Mouse (Mus musculus) B cell, adult 2 months (primary cell): ENCODE data around the gene Por.

Experiments used
- DNase-seq, 2 experiments: peaks; one replicate each; pipeline ENCODE4 v3.0.0; 2022

Por gene

GRCm38 (mm10) chr5:135657703-135658373 is 12.0 kb upstream of the Por start:
- DNase-seq = no peak

- DNase-seq = no peak
Observed at GRCm38 (mm10) chr5:135659956-135660355, 9.9 kb upstream of the Por start.

- no peak for DNase-seq
Observed at GRCm38 (mm10) chr5:135660535-135660934, 9.3 kb upstream of the Por start.

- DNase-seq = no peak
Observed at GRCm38 (mm10) chr5:135666890-135667289, 2.9 kb upstream of the Por start.

- no peak for DNase-seq
Observed at GRCm38 (mm10) chr5:135668071-135668470, 1.8 kb upstream of the Por start.

- no peak for DNase-seq
Observed at GRCm38 (mm10) chr5:135670881-135671280, 1.0 kb downstream of the Por start.

GRCm38 (mm10) chr5:135672509-135672908 is 2.7 kb downstream of the Por start:
- DNase-seq = peak in 1 of 2 experiments; percentile 15

GRCm38 (mm10) chr5:135672980-135673379 is 3.1 kb downstream of the Por start:
- no peak for DNase-seq

GRCm38 (mm10) chr5:135674349-135674775 is 4.5 kb downstream of the Por start:
- DNase-seq = peak; percentile 13 to 19

- DNase-seq = peak; percentile 12 to 20
Observed at GRCm38 (mm10) chr5:135674821-135675220, 5.0 kb downstream of the Por start.

GRCm38 (mm10) chr5:135676696-135677095 is 6.9 kb downstream of the Por start:
- DNase-seq = no peak

- DNase-seq = no peak
Observed at GRCm38 (mm10) chr5:135677251-135677650, 7.4 kb downstream of the Por start.

- no peak for DNase-seq
Observed at GRCm38 (mm10) chr5:135678481-135678880, 8.6 kb downstream of the Por start.

GRCm38 (mm10) chr5:135680967-135681545 is 11.2 kb downstream of the Por start:
- DNase-seq = no peak

- no peak for DNase-seq
Observed at GRCm38 (mm10) chr5:135682009-135682408, 12.2 kb downstream of the Por start.

- DNase-seq = no peak
Observed at GRCm38 (mm10) chr5:135682942-135683570, 13.2 kb downstream of the Por start.

- DNase-seq = no peak
Observed at GRCm38 (mm10) chr5:135690401-135690800, 20.6 kb downstream of the Por start.

- no peak for DNase-seq
Observed at GRCm38 (mm10) chr5:135691266-135691665, 21.4 kb downstream of the Por start.

- no peak for DNase-seq
Observed at GRCm38 (mm10) chr5:135693281-135693853, 23.5 kb downstream of the Por start.

GRCm38 (mm10) chr5:135695277-135695721 is 25.5 kb downstream of the Por start:
- no peak for DNase-seq

GRCm38 (mm10) chr5:135697711-135698111 is 27.9 kb downstream of the Por start:
- no peak for DNase-seq

GRCm38 (mm10) chr5:135701601-135702000 is 31.8 kb downstream of the Por start:
- DNase-seq = no peak

- no peak for DNase-seq
Observed at GRCm38 (mm10) chr5:135702190-135702589, 32.4 kb downstream of the Por start.

- DNase-seq = peak; percentile 55
Observed at GRCm38 (mm10) chr5:135702682-135703192, 32.9 kb downstream of the Por start.
